Mouse (Mus musculus): ENCODE data around the gene Msh6.
"Not testable (repeated sequence)": the region's sequence is repeated elsewhere in the genome, so short reads cannot be mapped to it uniquely, and the experiment has no call there.

Msh6 gene

GRCm38 (mm10) chr17:87974629-87975228 lies at the start of gene Msh6:
Gene Msh6 (plus strand): TSS chr17:87975062.
- peak; percentile 85 for DNase-seq

- no peak for DNase-seq
Measured at GRCm38 (mm10) chr17:87934326-87934725, 40.5 kb upstream of the Msh6 start.

- DNase-seq: no peak
Measured at GRCm38 (mm10) chr17:87934736-87935135, 40.1 kb upstream of the Msh6 start.

GRCm38 (mm10) chr17:87936156-87936555 lies 38.7 kb upstream of the Msh6 start:
- no peak for DNase-seq

GRCm38 (mm10) chr17:87948965-87949584 lies 25.8 kb upstream of the Msh6 start:
- DNase-seq: peak; percentile 76

- DNase-seq: not testable (repeated sequence)
Measured at GRCm38 (mm10) chr17:87954618-87955124, 20.2 kb upstream of the Msh6 start.

- DNase-seq: no peak
Measured at GRCm38 (mm10) chr17:87957096-87957840, 17.6 kb upstream of the Msh6 start.

- no peak for DNase-seq
Measured at GRCm38 (mm10) chr17:87958283-87958682, 16.6 kb upstream of the Msh6 start.

- not testable (repeated sequence) for DNase-seq
Measured at GRCm38 (mm10) chr17:87959406-87959805, 15.5 kb upstream of the Msh6 start.

- DNase-seq: not testable (repeated sequence)
Measured at GRCm38 (mm10) chr17:87959931-87960330, 14.9 kb upstream of the Msh6 start.

- DNase-seq: no peak
Measured at GRCm38 (mm10) chr17:87963081-87964075, 11.5 kb upstream of the Msh6 start.

- DNase-seq: not testable (repeated sequence)
Measured at GRCm38 (mm10) chr17:87968483-87968926, 6.4 kb upstream of the Msh6 start.

- DNase-seq: not testable (repeated sequence)
Measured at GRCm38 (mm10) chr17:87971696-87972591, 2.9 kb upstream of the Msh6 start.

GRCm38 (mm10) chr17:87972856-87973255 lies 2.0 kb upstream of the Msh6 start:
- DNase-seq: no peak

GRCm38 (mm10) chr17:87973261-87974167 lies 1.3 kb upstream of the Msh6 start:
- no peak for DNase-seq

- DNase-seq: peak; percentile 39
Measured at GRCm38 (mm10) chr17:87975229-87975853, 479 bp downstream of the Msh6 start.

GRCm38 (mm10) chr17:87976154-87976806 lies 1.4 kb downstream of the Msh6 start:
- DNase-seq: no peak

GRCm38 (mm10) chr17:87976927-87977326 lies 2.1 kb downstream of the Msh6 start:
- not testable (repeated sequence) for DNase-seq

- DNase-seq: not testable (repeated sequence)
Measured at GRCm38 (mm10) chr17:87979696-87980095, 4.8 kb downstream of the Msh6 start.

All from right cerebral cortex, adult 18-20 months (tissue).